Mouse (Mus musculus) E14TG2a.4 (cell line): ENCODE measurements around the gene Rad9b.

Experiments
- CTCF ChIP-seq: conservative IDR thresholded peaks from 2 replicates; pipeline ENCODE4 v1.5.1; 2014; ENCODE audit warnings: low read length
- NANOG ChIP-seq: IDR thresholded peaks from 2 replicates; pipeline ENCODE4 v1.6.1; 2014; ENCODE audit warnings: borderline replicate concordance, low read length, mixed read lengths
- POU5F1 ChIP-seq: IDR thresholded peaks from 2 replicates; pipeline ENCODE4 v1.6.1; 2014; ENCODE audit warnings: low read length, borderline replicate concordance

DNA sequence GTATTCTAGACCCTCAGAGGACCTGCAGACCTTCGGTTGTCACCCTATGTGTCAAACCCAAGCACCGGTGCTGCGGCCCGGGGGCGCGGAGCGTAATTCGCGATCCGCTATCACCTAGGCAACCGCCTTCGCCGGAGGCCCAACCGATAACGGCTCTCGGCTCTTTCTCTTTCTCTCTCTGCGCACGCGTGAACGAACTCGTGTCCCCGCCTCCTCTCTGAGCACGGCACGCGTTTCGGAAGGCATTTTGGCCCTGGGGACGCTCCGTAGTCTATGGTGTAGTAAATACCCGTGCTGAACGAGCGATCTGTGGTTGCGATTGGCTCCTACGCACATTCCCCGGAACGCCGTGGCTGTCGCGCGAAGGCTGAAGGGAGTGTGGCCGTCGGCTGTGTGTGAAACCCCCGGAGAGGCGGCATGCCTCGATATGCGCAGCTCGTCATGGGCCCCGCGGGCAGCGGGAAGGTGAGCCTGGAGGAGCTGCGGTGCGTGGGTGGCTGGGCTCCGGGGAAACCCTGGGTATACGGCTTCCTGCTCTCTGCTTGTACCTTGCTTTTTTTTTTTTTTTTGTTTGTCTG is 18.2 kb upstream of the Rad9b start, which contains the start of gene Fam216a:
- no peak for TF ChIP-seq CTCF
- TF ChIP-seq POU5F1: no peak
- TF ChIP-seq NANOG: no peak
